Mouse (Mus musculus) cerebellum, adult 11-12 months (tissue): Measurements from ENCODE around the gene Polr2e.

Source experiments
- DNase-seq: peaks from one replicate; pipeline ENCODE4 v3.0.0; 2022

The Polr2e gene

DNA sequence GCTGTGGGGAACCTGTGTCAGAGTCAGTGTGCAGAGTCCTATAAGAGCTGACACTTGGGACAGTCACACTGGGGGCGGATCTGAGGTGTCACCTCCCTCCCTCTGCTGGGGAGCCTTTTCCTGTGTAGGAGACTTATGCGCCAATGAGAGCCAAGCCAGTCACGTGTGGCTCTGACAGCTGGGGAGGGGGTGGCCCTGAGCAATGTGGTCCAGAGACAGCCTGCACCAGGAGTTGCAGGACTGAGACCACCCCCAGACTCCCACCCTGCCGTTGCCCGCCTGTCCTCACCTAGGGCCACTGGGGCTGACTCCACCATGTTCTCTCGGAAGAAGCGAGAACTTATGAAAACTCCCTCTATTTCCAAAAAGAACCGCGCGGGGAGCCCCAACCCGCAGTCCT lies 23.1 kb downstream of the Polr2e start, which contains the start of gene Arhgap45:
Gene Arhgap45, plus strand, starts transcription at position 143 of the 400 bp plus-strand sequence.
- no peak for DNase-seq

DNA sequence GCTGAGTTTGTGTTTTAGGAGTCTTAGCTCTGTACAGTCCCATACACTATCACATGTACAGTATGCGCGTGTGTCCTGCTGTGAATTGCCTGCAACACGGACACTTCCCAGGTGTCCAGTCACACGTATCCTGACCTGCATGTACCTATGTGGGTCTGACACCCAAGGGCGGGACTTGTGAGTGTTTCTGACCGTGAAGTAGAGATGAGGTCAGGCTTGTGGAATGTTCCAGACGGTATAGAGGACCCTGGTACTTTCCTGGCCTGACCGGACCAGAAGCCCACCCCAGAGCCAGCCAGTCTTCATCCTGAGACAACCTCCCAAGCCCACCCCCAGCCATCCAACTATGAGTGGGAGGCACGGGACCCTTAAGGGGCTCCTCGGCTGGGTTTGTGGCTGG lies 24.0 kb downstream of the Polr2e start:
- DNase-seq = no peak

GRCm38 (mm10) chr10:80014484-80015290 lies 24.9 kb downstream of the Polr2e start:
- no peak for DNase-seq

DNA sequence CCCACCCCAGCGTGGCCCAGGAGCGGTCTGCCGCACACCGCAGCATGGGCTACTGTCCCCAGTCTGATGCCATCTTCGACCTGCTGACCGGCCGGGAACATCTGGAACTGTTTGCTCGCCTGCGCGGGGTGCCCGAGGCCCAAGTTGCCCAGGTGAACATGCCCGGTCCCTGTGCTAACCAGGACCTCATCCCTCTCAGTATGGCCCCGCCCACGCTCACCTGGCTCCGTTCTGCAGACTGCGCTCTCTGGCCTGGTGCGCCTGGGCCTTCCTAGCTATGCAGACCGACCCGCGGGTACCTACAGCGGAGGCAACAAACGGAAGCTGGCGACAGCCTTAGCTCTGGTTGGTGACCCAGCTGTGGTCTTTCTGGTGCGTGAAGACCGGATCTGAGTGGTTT lies 26.0 kb downstream of the Polr2e start:
- no peak for DNase-seq

- no peak for DNase-seq
Observed at GRCm38 (mm10) chr10:80011740-80012139, 27.9 kb downstream of the Polr2e start.

GRCm38 (mm10) chr10:80004233-80004705 lies 35.3 kb downstream of the Polr2e start:
- no peak for DNase-seq

GRCm38 (mm10) chr10:80003374-80004232 lies 36.0 kb downstream of the Polr2e start:
- no peak for DNase-seq

DNA sequence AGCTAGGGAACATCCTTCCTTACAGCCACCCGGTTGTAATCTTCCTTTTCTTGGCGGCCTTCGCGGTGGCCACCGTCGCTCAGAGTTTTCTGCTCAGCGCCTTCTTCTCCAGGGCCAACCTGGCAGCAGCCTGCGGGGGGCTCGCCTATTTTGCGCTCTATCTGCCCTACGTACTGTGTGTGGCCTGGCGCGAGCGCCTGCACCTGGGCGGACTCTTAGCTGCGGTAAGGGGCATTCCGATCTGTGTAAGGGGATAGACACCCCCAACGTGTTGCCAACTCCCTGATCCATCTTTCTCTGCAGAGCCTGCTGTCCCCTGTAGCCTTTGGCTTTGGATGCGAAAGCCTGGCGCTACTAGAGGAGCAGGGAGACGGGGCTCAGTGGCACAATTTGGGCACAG lies 36.8 kb downstream of the Polr2e start:
- DNase-seq = no peak

DNA sequence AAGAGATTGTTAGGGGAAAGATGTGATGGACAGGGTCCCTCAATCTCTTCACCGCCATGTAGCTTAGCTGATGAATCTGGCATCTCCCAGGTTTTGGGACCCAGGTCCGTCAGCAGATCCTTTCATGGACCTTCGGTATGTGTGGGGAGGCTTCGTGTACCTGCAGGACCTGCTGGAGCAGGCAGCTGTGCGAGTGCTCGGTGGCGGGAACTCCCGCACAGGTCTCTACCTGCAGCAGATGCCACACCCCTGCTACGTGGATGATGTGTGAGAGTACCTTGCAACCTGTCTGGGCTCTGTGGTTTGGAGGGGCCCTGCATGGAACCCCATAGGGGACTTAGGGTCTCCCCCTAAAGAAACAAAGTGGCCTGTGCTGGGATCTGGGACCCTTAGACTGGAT lies 37.6 kb downstream of the Polr2e start:
- DNase-seq = no peak

- DNase-seq = peak; percentile 81
Observed at GRCm38 (mm10) chr10:79997819-79998218, 41.8 kb downstream of the Polr2e start.

- DNase-seq = peak; percentile 82
Observed at GRCm38 (mm10) chr10:79997034-79997760, 42.4 kb downstream of the Polr2e start.

- DNase-seq = peak; percentile 94
Observed at GRCm38 (mm10) chr10:79996272-79997033, 43.1 kb downstream of the Polr2e start, which contains the start of gene Abca7. Abca7 (plus strand) TSS chr10:79996494.

- peak; percentile 30 for DNase-seq
Observed at GRCm38 (mm10) chr10:79995636-79996035, 44.0 kb downstream of the Polr2e start.

GRCm38 (mm10) chr10:79994397-79995115 lies 45.0 kb downstream of the Polr2e start:
- DNase-seq = peak; percentile 51

DNA sequence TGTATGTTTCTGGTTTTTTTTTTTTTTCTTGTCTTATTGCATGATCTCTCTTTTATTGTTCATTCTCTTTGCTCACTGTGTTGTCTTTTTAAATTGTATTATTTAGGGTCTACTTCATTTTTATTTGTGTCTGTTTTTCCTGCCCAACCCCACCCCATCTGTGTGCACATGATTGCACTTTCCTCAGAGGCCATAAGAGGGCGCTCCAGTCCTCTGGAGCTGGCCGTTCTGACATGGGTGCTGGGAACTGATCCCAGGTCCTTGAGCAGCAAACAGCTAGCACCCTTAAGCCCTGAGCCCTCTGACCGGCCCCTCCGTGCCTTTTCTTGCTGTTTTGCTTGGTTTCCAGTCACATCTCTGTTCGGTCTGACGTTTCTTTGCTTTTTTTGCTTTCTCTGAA lies 48.0 kb downstream of the Polr2e start:
- DNase-seq = no peak

DNA sequence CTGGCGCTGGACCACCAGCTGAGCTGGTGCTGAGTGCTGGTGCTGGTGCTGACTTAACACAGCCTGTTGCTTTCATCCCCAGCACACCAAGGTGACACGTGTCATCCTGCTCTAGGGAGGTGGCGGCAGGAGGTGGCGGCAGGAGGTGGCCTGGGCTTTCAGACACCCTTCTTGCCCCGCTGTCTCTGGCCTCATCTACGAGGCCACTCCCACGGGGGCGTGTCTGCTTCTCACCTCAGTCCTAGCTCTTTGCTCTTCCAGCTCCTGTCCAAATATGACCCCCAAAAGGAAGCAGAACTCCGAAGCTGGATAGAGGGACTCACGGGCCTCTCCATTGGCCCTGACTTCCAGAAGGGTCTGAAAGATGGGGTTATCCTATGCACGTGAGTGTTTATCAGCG lies 48.5 kb downstream of the Polr2e start:
- DNase-seq = no peak

GRCm38 (mm10) chr10:79989870-79990269 lies 49.7 kb downstream of the Polr2e start:
- DNase-seq = no peak

DNA sequence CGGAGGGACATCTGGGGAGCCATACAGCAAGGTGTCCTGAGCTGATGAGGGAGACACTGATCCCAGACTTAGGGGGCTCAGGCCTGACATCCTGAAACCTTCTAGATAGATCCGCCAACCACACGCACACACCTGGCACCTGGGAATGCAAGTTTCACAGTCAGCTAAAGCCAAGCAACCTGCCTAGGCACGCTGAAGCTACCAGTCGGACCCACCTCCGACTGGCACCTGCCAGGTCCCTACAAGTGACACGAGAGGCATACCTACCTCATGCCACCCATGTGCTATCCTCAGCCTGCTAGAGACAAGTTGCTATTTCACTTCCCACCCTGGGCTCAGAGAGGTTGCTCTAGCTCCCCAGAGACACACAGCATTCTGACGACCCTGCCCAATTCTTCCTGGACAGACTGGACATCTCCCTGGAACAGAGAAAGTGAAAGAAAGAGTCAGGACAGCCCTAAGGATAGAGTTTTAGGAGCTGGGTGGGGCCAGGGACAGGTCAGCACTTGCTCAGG lies 50.3 kb downstream of the Polr2e start:
- no peak for DNase-seq

GRCm38 (mm10) chr10:79988506-79989271 lies 50.9 kb downstream of the Polr2e start, which contains the start of gene Cnn2:
Cnn2 (plus strand) TSS chr10:79988584.
- no peak for DNase-seq

GRCm38 (mm10) chr10:79987771-79988505 lies 51.7 kb downstream of the Polr2e start:
- DNase-seq = no peak
